Mouse (Mus musculus): ENCODE measurements around the gene Sync. TPM values are rescaled to one million over a fixed set of nuclear protein-coding genes. Genes with fewer than 3 reads are reported as not detected.

Sync gene
- total RNA-seq, 2 experiments from 2014 or later = 4.2 to 7.4 TPM

Small RNA genes within 50 kb of the gene (microRNA-seq; reads per million reads assigned to microRNA genes)
- not detected for gene Gm22994

Other genes with a start within 250 kb of the Sync start
- gene Rnf19b, start 229.3 kb upstream of the Sync start, total RNA-seq (2021) = 10 to 100 TPM; 23.6 to 25.1 TPM
- gene Tmem54, start 182.1 kb upstream of the Sync start, total RNA-seq (2021) = not detected
- gene Hpca, start 165.6 kb upstream of the Sync start, total RNA-seq (2021) = 1 to 10 TPM; 3.6 to 7.8 TPM
- 10 to 100 TPM; 19.5 to 34.9 TPM for gene Fndc5, start 150.6 kb upstream of the Sync start, total RNA-seq (2021)
- gene S100pbp, start 97.9 kb upstream of the Sync start, total RNA-seq (2021) = 10 to 100 TPM; 26.9 to 29.6 TPM
- gene Yars, start 97.9 kb upstream of the Sync start, total RNA-seq (2021) = 10 to 100 TPM; 63.8 to 68.1 TPM
- gene C77080, start 26.2 kb upstream of the Sync start, total RNA-seq (2021) = 10 to 100 TPM; 16.5 to 16.6 TPM
- 100 to 1,000 TPM; 142 to 146 TPM for gene Rbbp4, start 47.8 kb downstream of the Sync start, total RNA-seq (2021)
- 10 to 100 TPM; 41.1 to 41.5 TPM for gene Zbtb8os, start 48.1 kb downstream of the Sync start, total RNA-seq (2021)
- gene Zbtb8a, start 90.5 kb downstream of the Sync start, total RNA-seq (2021) = 10 to 100 TPM; 10.1 to 10.7 TPM
- under 1 TPM; 0.33 to 0.39 TPM for gene Zbtb8b, start 153.2 kb downstream of the Sync start, total RNA-seq (2021)
- 10 to 100 TPM; 41.3 to 45.7 TPM for gene Bsdc1, start 174.0 kb downstream of the Sync start, total RNA-seq (2021)
- gene Tssk3, start 203.4 kb downstream of the Sync start, total RNA-seq (2021) = not detected
- not detected for gene Fam229a, start 203.6 kb downstream of the Sync start, total RNA-seq (2021)
- gene Marcksl1, start 226.0 kb downstream of the Sync start, total RNA-seq (2021) = 10 to 100 TPM; 75.3 to 85.9 TPM

Measured in adrenal gland, postnatal 10 days (tissue).